Mouse (Mus musculus) layer of hippocampus, adult 2 months (tissue): Measurements from ENCODE around the gene Trim65. TPM values are rescaled to one million over a fixed set of nuclear protein-coding genes. Genes with fewer than 3 reads are reported as not detected.

Source experiments
- DNase-seq, 2 experiments: peaks; one replicate each; pipeline ENCODE4 v3.0.0; 2022; ENCODE audit warnings: low spot score in 2 of 2
- H3K27ac ChIP-seq: fragments of 200-600 bp; 2 replicates; pipeline ENCODE4 v1.8.1; 2022
- H3K4me3 ChIP-seq: fragments of 200-600 bp; 2 replicates; pipeline ENCODE4 v1.8.1; 2022; ENCODE audit warnings: mild to moderate bottlenecking
- CTCF ChIP-seq: fragments of 200-600 bp; conservative IDR thresholded peaks from 2 replicates; pipeline ENCODE4 v1.8.1; 2022; ENCODE audit warnings: antibody characterized with exemption, mild to moderate bottlenecking, moderate library complexity
- total RNA-seq, 2 experiments: library from RNA; stranded (reverse); gene quantifications; 2 replicates each; pipeline ENCODE4 v1.2.3; 2021

The Trim65 gene
- total RNA-seq, 2 experiments from 2014 or later, result 6.9 to 7.7 TPM

GRCm38 (mm10) chr11:116076266-116076540 is 54.7 kb downstream of the Trim65 start:
- TF ChIP-seq CTCF, result no peak
- Histone ChIP-seq H3K4me3 (no peak overlapping the region), H3K27ac (no peak overlapping the region)
- DNase-seq, result no peak

DNA sequence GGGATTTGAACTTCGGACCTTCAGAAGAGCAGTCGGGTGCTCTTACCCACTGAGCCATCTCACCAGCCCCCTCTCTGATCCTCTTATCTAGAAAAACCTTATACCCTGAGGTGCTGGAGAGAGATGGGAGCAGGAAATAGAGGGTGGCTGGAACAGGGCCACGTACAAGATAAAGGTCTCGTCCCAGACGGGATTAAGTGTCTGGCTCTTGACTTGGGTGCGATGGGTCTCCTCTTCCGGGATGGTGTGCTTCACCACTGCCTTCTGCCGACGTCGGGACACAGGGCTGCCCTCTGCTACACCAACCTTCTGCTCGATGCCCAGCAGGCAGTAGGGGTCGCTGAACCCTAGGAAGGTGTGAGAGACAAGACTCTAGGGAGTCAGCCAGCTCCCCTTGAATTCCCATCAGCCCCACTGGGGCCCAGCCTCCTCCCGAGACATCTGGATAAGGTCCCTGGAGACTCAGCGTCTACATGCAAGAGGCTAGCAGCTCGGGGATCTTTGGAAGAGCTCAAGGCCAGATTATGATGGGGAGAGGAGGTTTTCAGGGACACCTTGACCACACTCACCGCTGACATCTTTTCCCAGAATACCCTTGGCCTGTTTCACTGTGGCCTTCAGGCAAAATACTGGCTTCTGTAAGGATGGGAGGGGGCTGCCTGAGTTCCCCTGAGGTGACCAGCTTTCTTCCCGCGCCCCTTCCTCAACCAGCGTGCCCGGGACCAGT is 55.2 kb downstream of the Trim65 start:
- no peak for TF ChIP-seq CTCF
- no peak overlapping the region for H3K27ac ChIP-seq
- DNase-seq, result no peak
- no peak overlapping the region for H3K4me3 ChIP-seq

DNA sequence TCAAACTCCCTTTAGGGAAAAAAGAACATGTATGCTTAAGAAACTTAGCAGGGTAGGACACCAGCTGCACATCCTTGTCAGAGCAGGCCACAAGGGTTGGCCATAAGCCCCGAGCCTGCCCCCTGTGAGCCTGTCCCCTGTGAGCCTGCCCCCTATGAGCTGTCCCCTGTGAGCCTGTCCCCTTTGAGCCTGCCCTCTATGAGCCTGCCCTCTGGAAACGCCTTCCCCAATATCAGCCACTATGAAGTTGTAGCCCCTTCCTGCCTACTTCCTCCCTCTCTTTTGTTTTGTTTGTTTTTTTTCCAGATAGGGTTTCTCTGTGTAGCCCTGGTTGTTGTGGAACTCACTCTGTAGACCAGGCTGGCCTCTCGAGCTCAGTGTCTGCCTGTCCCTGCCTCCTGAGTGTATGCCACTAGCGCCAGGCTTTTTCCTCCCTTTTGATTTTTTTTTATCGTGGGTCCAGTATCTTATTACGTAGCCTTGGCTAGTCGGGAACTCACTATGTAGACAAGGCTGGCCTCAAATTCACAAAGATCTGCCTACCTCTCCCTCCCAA is 56.4 kb downstream of the Trim65 start:
- H3K27ac ChIP-seq, result no peak overlapping the region
- DNase-seq, result no peak
- no peak overlapping the region for H3K4me3 ChIP-seq
- no peak for TF ChIP-seq CTCF

- Histone ChIP-seq H3K4me3 (no peak overlapping the region), H3K27ac (no peak overlapping the region)
- no peak for TF ChIP-seq CTCF
- no peak for DNase-seq
Observed at GRCm38 (mm10) chr11:116072608-116073007, 58.3 kb downstream of the Trim65 start.

Other genes with a start within 250 kb of the Trim65 start
- gene Smim5, start 231.2 kb downstream of the Trim65 start, total RNA-seq, result 1 to 10 TPM in 1 of 2 experiments, under 1 TPM in 1; 0.54 to 1.3 TPM
- gene Smim6, start 219.1 kb downstream of the Trim65 start, total RNA-seq, result not detected
- gene Sap30bp, start 197.8 kb downstream of the Trim65 start, total RNA-seq, result 10 to 100 TPM; 40.8 to 47.0 TPM
- 10 to 100 TPM; 36.6 to 39.3 TPM for gene Recql5, start 197.7 kb downstream of the Trim65 start, total RNA-seq
- gene Itgb4, start 156.4 kb downstream of the Trim65 start, total RNA-seq, result 1 to 10 TPM; 6.4 to 6.6 TPM
- 10 to 100 TPM; 13.3 to 13.5 TPM for gene Galk1, start 118.4 kb downstream of the Trim65 start, total RNA-seq
- gene H3f3b, start 103.2 kb downstream of the Trim65 start, total RNA-seq, result 100 to 1,000 TPM; 285 to 322 TPM
- 10 to 100 TPM; 26.3 to 30.8 TPM for gene Unk, start 100.8 kb downstream of the Trim65 start, total RNA-seq
- 1 to 10 TPM; 1.3 to 2.1 TPM for gene Unc13d, start 53.2 kb downstream of the Trim65 start, total RNA-seq
- gene Wbp2, start 44.1 kb downstream of the Trim65 start, total RNA-seq, result 100 to 1,000 TPM; 417 to 440 TPM
- 1 to 10 TPM; 4.6 to 7.2 TPM for gene Trim47, start 3.9 kb downstream of the Trim65 start, total RNA-seq
- 10 to 100 TPM; 64.6 to 66.8 TPM for gene Mrpl38, start 7.7 kb upstream of the Trim65 start, total RNA-seq
- gene Fbf1, start 37.0 kb upstream of the Trim65 start, total RNA-seq, result 10 to 100 TPM; 91.6 to 96.4 TPM
- 10 to 100 TPM; 39.6 to 40.1 TPM for gene Ten1, start 67.7 kb upstream of the Trim65 start, total RNA-seq
- 100 to 1,000 TPM; 124 to 126 TPM for gene Acox1, start 67.9 kb upstream of the Trim65 start, total RNA-seq
- under 1 TPM; 0.67 to 0.93 TPM for gene Evpl, start 106.9 kb upstream of the Trim65 start, total RNA-seq
- gene Srp68, start 143.1 kb upstream of the Trim65 start, total RNA-seq, result 10 to 100 TPM; 63.7 to 64.1 TPM
- gene Galr2, start 149.8 kb upstream of the Trim65 start, total RNA-seq, result not detected
- 10 to 100 TPM; 83.2 to 94.8 TPM for gene Exoc7, start 176.1 kb upstream of the Trim65 start, total RNA-seq
- 1 to 10 TPM; 4.3 to 5.9 TPM for gene Foxj1, start 204.3 kb upstream of the Trim65 start, total RNA-seq